Mouse (Mus musculus): ENCODE data around the gene Gli2.

DNA sequence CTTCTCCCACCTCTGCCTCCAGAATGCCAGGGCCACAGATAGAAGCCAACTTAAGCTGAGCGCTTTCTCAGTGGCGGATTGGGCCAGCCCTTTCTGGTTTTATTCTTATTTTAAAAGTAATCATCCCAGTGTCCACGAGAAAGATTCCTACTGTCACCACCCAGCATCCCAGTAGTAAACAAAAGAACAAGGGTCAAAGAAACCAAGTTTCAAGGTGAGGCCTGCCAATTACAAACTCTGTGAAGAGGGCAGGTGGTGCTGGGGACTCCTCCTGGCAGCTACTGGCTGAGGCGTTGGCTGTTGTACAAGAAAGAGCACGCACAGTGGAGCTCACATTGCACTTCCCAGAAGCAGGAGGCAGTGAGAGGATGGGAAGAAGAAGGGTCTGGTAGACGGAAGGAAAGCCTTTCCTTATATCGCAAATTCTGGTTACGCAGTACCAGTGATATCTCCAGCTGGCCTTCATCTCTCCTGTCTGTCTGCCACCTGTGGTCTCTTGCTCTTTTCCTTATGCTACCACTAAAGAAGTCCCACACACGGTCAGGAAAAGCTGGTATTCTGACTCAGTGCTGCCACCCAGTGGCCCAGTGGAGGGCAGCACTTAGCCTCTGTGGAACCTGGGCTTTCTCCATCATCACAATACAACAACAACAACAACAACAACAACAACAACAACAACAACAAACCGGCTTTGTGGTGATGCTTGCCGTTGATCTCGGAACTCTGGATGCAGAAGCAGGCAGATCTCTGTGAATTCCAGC, 29.0 kb upstream of the Gli2 start:
- TF ChIP-seq CTCF (IDR thresholded peaks at IDR 0.05 in 2 of 3, conservative IDR thresholded peaks at IDR 0.05 in 1 of 3; ENCODE audit: control insufficient read depth in 1 of 3, insufficient read depth in 1 of 3, low read depth in 2 of 3, low read length in 3 of 3, poor library complexity in 1 of 3, severe bottlenecking in 1 of 3) (peak; percentile 50 to 59 (median 58)), MAX (IDR thresholded peaks at IDR 0.05; ENCODE audit: low read length) (no peak), CHD2 (IDR thresholded peaks at IDR 0.05; ENCODE audit: low read length) (no peak), TAL1 (IDR thresholded peaks at IDR 0.05; ENCODE audit: low read length) (no peak), BHLHE40 (IDR thresholded peaks at IDR 0.05; ENCODE audit: borderline replicate concordance, low read depth, low read length) (no peak), MAZ (IDR thresholded peaks at IDR 0.05; ENCODE audit: low read depth, low read length) (no peak)

All from MEL (cell line).